12 mouse cellular contexts compared by ENCODE assay signal in genomic region chr6:45584467-45585094, GRCm38 (mm10).
DNase-seq lines count a peak whose midpoint lies in the region; ATAC-seq and TF ChIP-seq lines count a peak whose summit lies in the region.
"Had no signal": no experiment of that assay in that cellular context is flagged by ENCODE, and none has a peak within 500 bp of the region (broad histone marks: within the 10 kb centered on the region; RNA-seq: fewer than 3 reads in every experiment).

No protein-coding gene starts in this region.

- TF ChIP-seq CTCF in midbrain, postnatal 0 days (IDR thresholded peaks at IDR 0.05), result no peak

- no peak overlapping the region for H3K9ac ChIP-seq in midbrain, postnatal 0 days (replicated peaks; ENCODE audit: low read length, poor library complexity, severe bottlenecking)
- H3K9ac ChIP-seq: neural tube, embryonic 15.5 days had no signal

- no peak overlapping the region for H3K27ac ChIP-seq in midbrain, postnatal 0 days (ENCODE audit: low read depth, low read length)
- no peak overlapping the region for H3K27ac ChIP-seq in midbrain, embryonic 10.5 days (replicated peaks)
- H3K27ac ChIP-seq: neural tube, embryonic 15.5 days had no signal

- H3K4me1 ChIP-seq in midbrain, postnatal 0 days (ENCODE audit: insufficient read depth, low read length), result no peaks in the 10 kb centered on the region
- no peaks in the 10 kb centered on the region for H3K4me1 ChIP-seq in midbrain, embryonic 10.5 days
- H3K4me1 ChIP-seq: neural tube, embryonic 15.5 days had no signal

- no peaks in the 10 kb centered on the region for H3K36me3 ChIP-seq in midbrain, postnatal 0 days (ENCODE audit: insufficient read depth, low read length)
- H3K36me3 ChIP-seq in midbrain, embryonic 10.5 days, result no peaks in the 10 kb centered on the region
- H3K36me3 ChIP-seq: neural tube, embryonic 15.5 days had no signal

- no peaks in the 10 kb centered on the region for H3K9me3 ChIP-seq in midbrain, postnatal 0 days (ENCODE audit: low read length)
- no peaks in the 10 kb centered on the region for H3K9me3 ChIP-seq in midbrain, embryonic 10.5 days (replicated peaks)
- H3K9me3 ChIP-seq: neural tube, embryonic 15.5 days had no signal

- no peaks in the 10 kb centered on the region for H3K27me3 ChIP-seq in midbrain, postnatal 0 days (ENCODE audit: insufficient read depth, low read length)
- no peaks in the 10 kb centered on the region for H3K27me3 ChIP-seq in midbrain, embryonic 10.5 days (ENCODE audit: low read depth, poor library complexity, severe bottlenecking)
- H3K27me3 ChIP-seq: neural tube, embryonic 15.5 days had no signal

- no peak overlapping the region for H3K4me3 ChIP-seq in midbrain, postnatal 0 days (ENCODE audit: low read depth, low read length)
- no peak overlapping the region for H3K4me3 ChIP-seq in midbrain, embryonic 10.5 days
- H3K4me3 ChIP-seq: neural tube, embryonic 15.5 days had no signal

- DNase-seq in frontal cortex, adult 2 months (ENCODE audit: extremely low spot score in 1 of 2, low spot score in 1 of 2), result peak; percentile 2 to 30
- no peak for DNase-seq in frontal cortex, postnatal 10 days (ENCODE audit: low spot score in 2 of 2)
- DNase-seq in midbrain, postnatal 0 days (ENCODE audit: low spot score), result peak; percentile 64
- DNase-seq in midbrain, embryonic 10.5 days (ENCODE audit: low spot score), result no peak
- peak; percentile 76 for DNase-seq in cerebellum, adult 11-12 months
- peak; percentile 7 to 22 for DNase-seq in layer of hippocampus, postnatal 36 days
- no peak for DNase-seq in retina, postnatal 1 day
- no peak for DNase-seq in gastrocnemius, postnatal 4 days (ENCODE audit: low spot score in 2 of 2)
- DNase-seq: gastrocnemius, postnatal 25 days; heart, postnatal 4 days; kidney, postnatal 10 days had no signal

- no peak for ATAC-seq in midbrain, postnatal 0 days (ENCODE audit: low FRiP score)

- WGBS in midbrain, postnatal 0 days, result 65% methylated on average over 6 of the region's 6 CpGs
- 84% methylated on average over 6 of the region's 6 CpGs for WGBS in midbrain, embryonic 10.5 days

- H3K4me2 ChIP-seq in midbrain, postnatal 0 days (ENCODE audit: low read depth, low read length, poor library complexity, severe bottlenecking), result no peak overlapping the region
- H3K4me2 ChIP-seq: neural tube, embryonic 15.5 days had no signal

Comparison
In these comparisons a context has a peak if more than half of its experiments do, and no peak if none do; other contexts are left out.
1. DNase-seq: peak in frontal cortex, adult 2 months (2 of 2), midbrain, postnatal 0 days (single experiment), cerebellum, adult 11-12 months (single experiment) and layer of hippocampus, postnatal 36 days (2 of 2); none in frontal cortex, postnatal 10 days (0 of 2), midbrain, embryonic 10.5 days (single experiment), retina, postnatal 1 day (single experiment) and gastrocnemius, postnatal 4 days (0 of 2).